Mouse (Mus musculus) brain, embryonic 14.5 days (tissue): ENCODE results near the gene Trim54.

Experiments
- CTCF ChIP-seq: fragments of 200-500 bp; IDR thresholded peaks from 2 replicates; pipeline ENCODE4 v1.5.1; 2012; ENCODE audit warnings: inconsistent platforms, mild to moderate bottlenecking, moderate library complexity, borderline replicate concordance; ENCODE audit not compliant: insufficient read depth, insufficient read length; ENCODE audit errors: extremely low read depth
- POLR2A ChIP-seq: fragments of 200-500 bp; IDR thresholded peaks from 2 replicates; pipeline ENCODE4 v1.6.1; 2012; ENCODE audit warnings: mild to moderate bottlenecking, inconsistent platforms, borderline replicate concordance; ENCODE audit not compliant: poor library complexity, insufficient read depth, insufficient read length, severe bottlenecking; ENCODE audit errors: extremely low read depth

DNA sequence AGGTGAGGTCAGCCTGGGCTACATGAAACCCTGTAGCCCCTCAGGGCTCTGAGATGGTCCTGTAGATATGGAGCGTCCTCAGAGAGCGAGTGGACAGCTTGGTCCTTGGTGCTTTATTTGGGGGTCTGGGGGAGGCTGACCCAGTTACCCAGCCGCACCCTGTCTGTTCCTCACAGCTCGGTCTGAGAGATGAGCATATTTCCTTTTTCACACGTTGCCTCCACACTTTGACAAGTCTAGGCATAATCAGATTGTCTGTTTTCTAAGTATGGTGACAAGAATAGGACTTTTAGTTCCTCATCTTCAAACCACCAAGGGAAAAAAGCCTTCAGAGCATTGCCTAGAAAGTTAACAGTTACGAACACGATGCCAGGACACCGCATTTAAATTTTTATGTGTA lies 4.6 kb downstream of the Trim54 start:
- TF ChIP-seq POLR2A (no peak), CTCF (no peak)
